Mouse (Mus musculus): ENCODE data around the gene Shc3.

Shc3 gene

DNA sequence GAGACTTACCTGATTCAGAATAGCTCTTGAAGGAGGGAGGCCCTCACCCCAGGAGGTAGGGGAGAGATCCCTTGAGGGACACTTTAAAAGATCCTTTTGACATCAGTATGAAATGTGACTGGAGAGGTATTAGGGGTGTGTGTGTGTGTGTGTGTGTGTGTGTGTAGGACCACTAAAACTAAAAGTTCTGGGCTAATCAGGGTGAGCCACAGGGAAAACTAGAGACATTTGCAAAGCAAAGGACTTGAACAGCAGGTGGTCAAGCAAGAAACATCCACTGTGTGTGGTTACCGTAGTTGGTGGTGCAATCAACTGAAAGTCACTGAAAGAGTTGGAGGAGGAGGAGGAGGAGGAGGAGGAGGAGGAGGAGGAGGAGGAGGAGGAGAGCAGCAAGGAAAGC lies 177.0 kb downstream of the Shc3 start:
- in situ Hi-C loops (cut with MboI; ENCODE audit: low sequenced_read_pairs), result no loop called here

DNA sequence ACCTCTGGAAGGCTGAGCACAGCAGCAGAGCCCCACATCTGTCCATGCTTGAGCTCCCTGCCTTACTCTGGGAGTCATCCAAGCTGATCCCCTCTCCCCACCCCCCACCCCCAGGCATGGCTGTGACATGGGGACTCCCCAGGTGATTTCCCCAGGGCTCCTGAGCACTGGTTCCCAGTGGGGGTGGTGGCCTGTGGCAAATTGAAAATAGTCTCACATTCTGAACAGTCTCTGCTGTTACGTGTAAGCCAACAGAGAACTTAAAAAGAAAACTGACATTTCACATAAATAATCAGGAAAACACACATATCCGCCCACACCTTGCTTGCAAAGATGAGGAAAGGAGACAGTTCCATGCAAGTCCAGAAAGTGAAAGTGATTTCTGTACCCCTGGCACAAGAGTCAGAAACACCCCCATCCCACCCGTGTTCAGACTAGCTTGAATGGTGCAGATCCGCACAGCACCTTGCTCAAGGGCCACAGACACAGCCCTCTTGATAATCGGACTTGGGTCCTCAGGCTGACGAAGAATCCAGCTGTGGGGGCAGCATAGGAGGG lies 177.8 kb downstream of the Shc3 start:
- in situ Hi-C loops (cut with MboI; ENCODE audit: low sequenced_read_pairs), result no loop called here

DNA sequence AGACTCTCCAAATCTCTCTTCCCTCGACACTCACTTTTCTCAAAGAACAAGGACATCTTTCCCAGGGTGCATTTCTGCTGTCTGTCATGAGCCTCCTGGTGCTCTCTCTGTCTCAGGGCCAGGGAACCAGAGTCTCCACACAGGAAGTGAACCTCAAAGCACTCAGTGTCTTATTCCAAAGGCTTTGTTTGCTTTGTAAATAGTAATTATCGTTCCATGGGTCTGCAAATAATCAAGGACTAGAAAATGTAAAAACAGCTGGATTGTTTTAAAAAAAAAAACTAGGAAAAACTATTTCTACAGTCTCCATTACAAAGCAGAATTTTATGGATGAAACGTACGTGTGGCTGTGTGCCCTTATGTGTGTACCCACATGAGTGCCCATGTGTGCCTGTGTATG lies 178.8 kb downstream of the Shc3 start:
- in situ Hi-C loops (cut with MboI; ENCODE audit: low sequenced_read_pairs), result no loop called here

GRCm38 (mm10) chr13:51387908-51388307 lies 181.3 kb downstream of the Shc3 start:
- in situ Hi-C loops (cut with MboI; ENCODE audit: low sequenced_read_pairs), result no loop called here

GRCm38 (mm10) chr13:51384899-51385298 lies 184.3 kb downstream of the Shc3 start:
- in situ Hi-C loops (cut with MboI; ENCODE audit: low sequenced_read_pairs), result no loop called here

DNA sequence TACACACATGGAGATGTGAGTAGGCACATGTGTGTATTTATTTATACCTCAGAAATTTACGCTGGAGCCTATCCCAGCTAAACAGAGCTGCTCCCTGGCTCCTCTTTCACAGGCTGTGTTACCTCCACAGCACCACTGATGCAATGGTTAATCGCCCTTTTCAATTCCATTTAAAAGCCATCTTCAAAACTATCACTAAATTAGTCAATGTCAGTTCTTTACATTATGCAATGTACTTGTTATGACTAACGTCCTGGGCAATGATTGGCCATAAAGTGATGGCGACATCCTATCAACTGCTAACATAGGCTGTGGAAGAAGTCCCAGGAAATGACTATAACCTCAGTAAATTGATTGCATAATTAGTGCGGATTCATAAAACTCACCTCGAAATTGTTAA lies 187.7 kb downstream of the Shc3 start:
- in situ Hi-C loops (cut with MboI; ENCODE audit: low sequenced_read_pairs), result no loop called here
